Mouse (Mus musculus): ENCODE data around the gene Dgkg.

The Dgkg gene

GRCm38 (mm10) chr16:22499447-22499846 is 157.6 kb downstream of the Dgkg start:
- DNase-seq (ENCODE audit: low spot score in 2 of 2), result no peak

- no peak for DNase-seq (ENCODE audit: low spot score in 2 of 2)
Measured at GRCm38 (mm10) chr16:22497976-22498375, 159.0 kb downstream of the Dgkg start.

GRCm38 (mm10) chr16:22495259-22495658 is 161.8 kb downstream of the Dgkg start:
- no peak for DNase-seq (ENCODE audit: low spot score in 2 of 2)

GRCm38 (mm10) chr16:22494815-22495214 is 162.2 kb downstream of the Dgkg start:
- no peak for DNase-seq (ENCODE audit: low spot score in 2 of 2)

GRCm38 (mm10) chr16:22493396-22493795 is 163.6 kb downstream of the Dgkg start:
- no peak for DNase-seq (ENCODE audit: low spot score in 2 of 2)

- no peak for DNase-seq (ENCODE audit: low spot score in 2 of 2)
Measured at GRCm38 (mm10) chr16:22491446-22492166, 165.4 kb downstream of the Dgkg start.

GRCm38 (mm10) chr16:22483900-22484299 is 173.1 kb downstream of the Dgkg start:
- no peak for DNase-seq (ENCODE audit: low spot score in 2 of 2)

GRCm38 (mm10) chr16:22479322-22479721 is 177.7 kb downstream of the Dgkg start:
- no peak for DNase-seq (ENCODE audit: low spot score in 2 of 2)

- DNase-seq (ENCODE audit: low spot score in 2 of 2), result no peak
Measured at GRCm38 (mm10) chr16:22471728-22472127, 185.3 kb downstream of the Dgkg start.

- DNase-seq (ENCODE audit: low spot score in 2 of 2), result no peak
Measured at GRCm38 (mm10) chr16:22469385-22469784, 187.6 kb downstream of the Dgkg start.

- DNase-seq (ENCODE audit: low spot score in 2 of 2), result no peak
Measured at GRCm38 (mm10) chr16:22467111-22467510, 189.9 kb downstream of the Dgkg start.

GRCm38 (mm10) chr16:22466381-22466780 is 190.6 kb downstream of the Dgkg start:
- peak; percentile 72 to 77 for DNase-seq (ENCODE audit: low spot score in 2 of 2)

- no peak for DNase-seq (ENCODE audit: low spot score in 2 of 2)
Measured at GRCm38 (mm10) chr16:22462220-22462619, 194.8 kb downstream of the Dgkg start.

GRCm38 (mm10) chr16:22461728-22462127 is 195.3 kb downstream of the Dgkg start:
- no peak for DNase-seq (ENCODE audit: low spot score in 2 of 2)

GRCm38 (mm10) chr16:22460960-22461359 is 196.1 kb downstream of the Dgkg start:
- DNase-seq (ENCODE audit: low spot score in 2 of 2), result no peak

- DNase-seq (ENCODE audit: low spot score in 2 of 2), result no peak
Measured at GRCm38 (mm10) chr16:22452082-22452481, 204.9 kb downstream of the Dgkg start.

- no peak for DNase-seq (ENCODE audit: low spot score in 2 of 2)
Measured at GRCm38 (mm10) chr16:22448093-22448492, 208.9 kb downstream of the Dgkg start.

GRCm38 (mm10) chr16:22444786-22445185 is 212.2 kb downstream of the Dgkg start:
- DNase-seq (ENCODE audit: low spot score in 2 of 2), result peak in 1 of 2 experiments; percentile 39

- DNase-seq (ENCODE audit: low spot score in 2 of 2), result no peak
Measured at GRCm38 (mm10) chr16:22442202-22442601, 214.8 kb downstream of the Dgkg start.

GRCm38 (mm10) chr16:22441317-22441716 is 215.7 kb downstream of the Dgkg start:
- DNase-seq (ENCODE audit: low spot score in 2 of 2), result no peak

- DNase-seq (ENCODE audit: low spot score in 2 of 2), result peak in 1 of 2 experiments; percentile 1
Measured at GRCm38 (mm10) chr16:22440269-22440668, 216.8 kb downstream of the Dgkg start.

- DNase-seq (ENCODE audit: low spot score in 2 of 2), result peak; percentile 98
Measured at GRCm38 (mm10) chr16:22439499-22440177, 217.4 kb downstream of the Dgkg start, which contains the start of gene Etv5. TSS of gene Etv5 (minus strand) at chr16:22439719.
